Mouse (Mus musculus) erythroblast, embryonic 14.5 days (primary cell): ENCODE results near the gene Lix1l.

ENCODE experiments used
- GATA1 ChIP-seq: IDR thresholded peaks from 2 replicates; pipeline ENCODE4 v1.6.1; 2012; ENCODE audit warnings: low read length, inconsistent platforms, mixed read lengths
- TAL1 ChIP-seq: IDR thresholded peaks from 3 replicates; pipeline ENCODE4 v1.6.1; 2012; ENCODE audit warnings: low read length, inconsistent platforms, mixed read lengths

GRCm38 (mm10) chr3:96599411-96599810 lies 1.5 kb upstream of the Lix1l start:
- no peak for TF ChIP-seq GATA1
- TF ChIP-seq TAL1, result no peak
